Mouse (Mus musculus) C2C12 (cell line): ENCODE results near the gene 2900026A02Rik.

Experiments
- CEBPB ChIP-seq: IDR thresholded peaks from one replicate; pipeline ENCODE4 v1.6.1; 2011; ENCODE audit warnings: low read depth, mild to moderate bottlenecking, control low read depth, moderate library complexity
- CTCF ChIP-seq: IDR thresholded peaks from one replicate; pipeline ENCODE4 v1.5.1; 2011; ENCODE audit not compliant: control insufficient read depth, insufficient read depth, insufficient read length
- MAX ChIP-seq: IDR thresholded peaks from one replicate; pipeline ENCODE4 v1.6.1; 2011; ENCODE audit warnings: mild to moderate bottlenecking, control low read depth
- MYOD1 ChIP-seq: IDR thresholded peaks from one replicate; pipeline ENCODE4 v1.6.1; 2011; ENCODE audit warnings: low read depth; ENCODE audit not compliant: control insufficient read depth, insufficient read length
- USF1 ChIP-seq: IDR thresholded peaks from one replicate; pipeline ENCODE4 v1.6.1; 2011; ENCODE audit warnings: low read depth, mild to moderate bottlenecking, control low read depth, moderate library complexity

- TF ChIP-seq CTCF = no peak
- no peak for TF ChIP-seq USF1
- TF ChIP-seq MAX = no peak
- TF ChIP-seq MYOD1 = no peak
- TF ChIP-seq CEBPB = no peak
These were observed 170.4 kb downstream of the 2900026A02Rik start for GRCm38 (mm10) chr5:113050581-113051185.
